Mouse (Mus musculus): ENCODE measurements around the gene Adgre5.

Adgre5 gene

DNA sequence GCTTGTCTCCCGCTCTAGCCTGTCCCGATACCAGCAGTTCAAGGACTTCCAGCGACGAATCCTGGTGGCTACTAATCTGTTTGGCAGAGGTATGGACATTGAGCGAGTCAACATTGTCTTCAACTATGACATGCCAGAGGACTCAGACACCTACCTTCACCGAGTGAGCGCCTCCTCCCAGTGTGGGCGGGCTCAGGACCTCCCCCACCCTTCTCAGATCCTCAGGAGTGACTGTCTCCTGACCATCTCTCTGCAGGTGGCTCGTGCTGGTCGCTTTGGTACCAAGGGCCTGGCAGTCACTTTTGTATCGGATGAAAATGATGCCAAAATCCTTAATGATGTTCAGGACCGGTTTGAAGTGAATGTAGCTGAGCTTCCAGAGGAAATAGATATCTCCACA, 18.5 kb downstream of the Adgre5 start:
- DNase-seq (ENCODE audit: low spot score in 2 of 2) = no peak

DNA sequence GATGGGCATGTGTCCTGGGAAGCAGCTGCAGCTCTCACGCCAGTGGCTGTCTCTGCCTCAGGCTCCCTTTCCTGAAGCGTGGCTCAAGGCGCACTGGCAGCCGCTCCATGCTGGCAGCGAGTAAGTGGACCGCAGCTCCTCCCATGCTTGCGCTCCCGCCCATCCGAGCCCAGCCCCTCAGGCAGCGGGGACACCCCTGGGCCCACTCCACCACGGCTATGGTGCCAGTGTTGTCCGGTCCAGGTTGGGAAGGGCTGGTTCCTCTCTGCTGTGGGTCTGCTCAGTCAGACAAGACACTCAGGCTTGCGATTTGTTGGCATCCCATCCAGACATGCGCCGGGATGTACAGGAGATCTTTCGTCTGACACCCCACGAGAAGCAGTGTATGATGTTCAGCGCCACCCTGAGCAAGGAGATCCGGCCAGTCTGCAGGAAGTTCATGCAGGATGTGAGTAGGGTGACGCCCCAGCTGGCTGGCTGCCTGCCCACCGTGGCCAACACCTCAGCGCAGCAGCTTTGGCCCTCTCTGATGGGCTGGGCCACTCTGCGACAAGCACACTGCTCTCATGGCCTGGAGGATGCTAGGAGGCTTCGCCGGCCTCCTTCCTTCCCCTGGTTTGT, 19.6 kb downstream of the Adgre5 start:
- no peak for DNase-seq (ENCODE audit: low spot score in 2 of 2)

DNA sequence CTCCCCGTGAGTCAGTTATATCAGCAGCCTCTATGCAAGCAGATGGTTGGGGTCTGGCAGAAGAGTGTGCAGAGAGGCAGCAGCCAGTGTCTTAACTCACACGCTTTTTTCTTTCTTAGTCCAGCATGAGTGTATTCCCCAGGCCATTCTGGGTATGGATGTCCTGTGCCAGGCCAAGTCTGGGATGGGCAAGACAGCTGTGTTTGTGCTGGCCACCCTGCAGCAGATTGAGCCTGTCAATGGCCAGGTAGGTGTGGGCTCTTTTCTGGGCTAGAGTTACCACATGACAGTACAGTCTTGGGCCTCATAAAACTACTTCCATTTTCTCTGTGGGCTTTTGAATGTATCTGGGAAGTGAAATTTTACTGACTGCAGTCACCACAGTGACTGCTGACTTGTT, 21.4 kb downstream of the Adgre5 start:
- no peak for DNase-seq (ENCODE audit: low spot score in 2 of 2)

DNA sequence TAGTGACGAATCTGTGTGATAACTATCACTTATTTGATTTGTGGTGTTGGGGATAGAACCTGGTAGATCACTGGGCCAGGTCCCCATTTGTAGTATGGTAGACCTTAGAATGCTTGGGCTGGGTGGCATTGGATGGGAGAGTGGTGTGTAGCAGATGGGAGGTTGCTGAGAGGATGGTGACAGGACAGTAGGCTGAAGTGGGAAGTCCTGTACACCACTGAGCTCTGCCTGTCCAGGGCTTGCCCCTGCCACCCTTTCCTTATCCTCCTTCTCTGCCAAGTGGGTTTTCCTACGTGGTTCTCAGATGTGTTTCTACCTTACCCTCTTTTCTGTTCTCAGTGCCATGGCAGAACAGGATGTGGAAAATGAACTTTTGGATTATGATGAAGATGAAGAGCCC, 22.1 kb downstream of the Adgre5 start:
- DNase-seq (ENCODE audit: low spot score in 2 of 2) = no peak

DNA sequence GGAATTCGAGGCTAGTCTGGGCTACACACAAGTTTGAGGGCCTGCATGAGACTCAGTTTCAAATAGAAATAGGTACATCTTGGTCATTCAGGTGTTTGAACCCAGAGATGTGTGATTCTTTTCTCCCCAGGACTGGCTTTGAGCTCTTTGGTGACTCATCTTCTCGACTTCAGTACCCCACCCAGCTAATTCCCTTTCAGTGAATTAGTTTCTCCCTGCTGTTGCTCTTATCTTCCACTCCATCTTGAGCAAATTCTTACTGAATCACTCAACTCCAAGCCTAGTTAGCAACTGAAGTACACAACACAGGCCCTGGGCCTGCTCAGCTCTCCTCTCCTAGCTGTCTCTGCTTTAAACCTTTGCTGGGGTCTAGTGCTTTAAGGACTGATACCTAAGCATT, 24.6 kb downstream of the Adgre5 start:
- no peak for DNase-seq (ENCODE audit: low spot score in 2 of 2)

DNA sequence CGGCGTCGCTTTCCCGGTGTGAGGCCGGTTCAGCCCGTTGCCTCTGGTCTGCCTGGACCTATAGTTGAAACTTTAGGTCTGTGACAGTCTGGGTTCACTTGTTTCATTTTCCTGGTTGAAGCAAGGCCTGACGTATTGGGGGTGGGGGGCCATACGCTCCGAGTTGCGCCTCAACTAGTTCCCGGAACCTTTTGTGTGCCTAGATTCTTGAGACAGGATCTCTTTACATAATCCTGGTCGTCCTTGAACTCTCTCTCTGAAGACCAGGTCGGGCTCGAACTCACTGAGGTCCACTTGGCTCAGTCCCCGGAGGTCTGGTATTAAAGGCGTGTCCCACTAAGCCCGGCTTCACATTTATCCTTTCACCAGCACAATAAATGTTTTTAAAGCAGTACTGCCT, 25.4 kb downstream of the Adgre5 start:
- no peak for DNase-seq (ENCODE audit: low spot score in 2 of 2)

DNA sequence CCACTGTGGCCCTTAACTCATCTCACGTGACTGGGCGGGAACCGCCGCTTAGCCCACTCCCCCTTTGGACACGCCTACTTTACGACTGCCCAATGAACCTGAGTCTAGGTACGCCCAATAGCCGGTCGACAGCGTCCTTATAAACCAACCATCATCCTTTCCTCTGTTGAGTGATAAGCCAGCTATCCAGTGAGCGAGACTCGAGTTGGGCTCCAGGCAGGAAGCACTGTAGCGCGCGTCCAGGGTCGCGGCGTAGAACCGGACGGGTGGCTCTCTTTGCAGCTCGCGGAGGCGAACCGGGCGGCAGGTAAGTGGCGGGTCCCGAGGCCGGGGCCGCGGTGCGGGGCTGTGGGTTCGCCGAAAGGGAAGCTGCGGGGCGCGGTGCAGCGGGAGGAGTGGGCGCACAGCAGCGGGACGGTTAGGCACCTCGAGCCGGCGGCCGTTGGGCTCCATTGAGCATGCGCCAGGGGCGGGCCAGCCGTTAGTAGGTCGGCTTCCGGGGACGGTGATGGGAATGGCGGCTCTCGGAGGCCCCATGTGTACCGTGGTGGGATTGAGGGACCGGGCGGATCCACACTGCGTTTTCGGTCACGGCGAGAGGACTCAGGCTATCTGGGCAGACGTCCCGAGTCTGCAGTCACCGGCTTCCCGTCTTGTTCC, 26.0 kb downstream of the Adgre5 start, which contains the start of gene Ddx39:
TSS of gene Ddx39 (plus strand) at position 147 of the 660 bp plus-strand sequence.
- peak; percentile 91 to 96 for DNase-seq (ENCODE audit: low spot score in 2 of 2)

DNA sequence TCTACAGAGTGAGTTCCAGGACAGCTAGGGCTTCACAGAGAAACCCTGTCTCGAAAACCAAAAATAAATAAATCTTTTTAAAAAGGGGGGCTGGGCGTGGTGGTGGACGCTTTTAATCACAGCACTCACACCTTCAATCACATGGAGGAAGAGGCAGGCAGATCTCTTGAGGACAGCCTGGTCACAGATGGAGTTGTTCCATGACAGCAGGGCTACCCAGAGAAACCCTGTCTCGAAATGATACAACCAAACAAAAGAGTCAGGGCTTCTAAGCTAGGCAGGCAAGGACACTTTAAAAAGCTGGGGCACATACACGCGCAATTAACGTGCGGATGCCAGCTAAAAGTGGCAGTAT, 26.5 kb downstream of the Adgre5 start:
- no peak for DNase-seq (ENCODE audit: low spot score in 2 of 2)

DNA sequence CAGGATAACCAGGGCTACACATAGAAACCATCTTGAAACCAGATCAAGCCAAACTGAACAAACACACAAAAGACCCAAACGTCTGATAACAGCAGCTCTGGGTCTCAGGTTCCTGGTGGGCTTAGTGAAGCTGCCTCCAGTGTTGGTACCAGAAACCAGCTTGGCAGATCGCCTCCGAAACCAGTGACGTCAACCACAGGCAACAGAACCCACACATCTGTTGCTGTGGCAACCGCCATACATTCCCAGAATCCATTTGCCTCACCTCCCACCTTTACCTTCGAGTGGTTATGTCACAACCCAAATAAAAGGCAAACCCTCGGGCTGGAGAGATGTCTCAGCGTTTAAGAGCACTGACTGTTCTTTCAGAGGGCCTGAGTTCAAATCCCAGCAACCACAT, 33.6 kb downstream of the Adgre5 start:
- no peak for DNase-seq (ENCODE audit: low spot score in 2 of 2)

DNA sequence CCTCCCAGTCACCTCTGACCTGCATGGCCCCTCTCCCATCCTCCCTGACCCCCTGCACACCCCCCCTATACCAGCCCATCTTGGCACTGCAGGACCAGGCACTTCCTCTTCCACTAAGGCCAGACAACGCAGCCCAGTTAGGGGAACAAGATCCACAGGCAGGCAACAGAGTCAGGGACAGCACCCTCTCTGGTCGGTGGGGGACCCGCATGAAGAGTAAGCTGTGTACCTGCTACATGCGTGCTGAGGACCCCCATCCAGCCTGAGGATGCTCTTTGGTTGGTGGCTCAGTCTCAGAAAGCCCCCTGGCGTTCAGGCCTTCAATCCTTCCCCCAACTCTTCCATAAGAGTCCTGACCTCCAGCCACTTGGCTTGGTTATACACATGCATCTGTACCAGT, 34.7 kb downstream of the Adgre5 start:
- no peak for DNase-seq (ENCODE audit: low spot score in 2 of 2)

DNA sequence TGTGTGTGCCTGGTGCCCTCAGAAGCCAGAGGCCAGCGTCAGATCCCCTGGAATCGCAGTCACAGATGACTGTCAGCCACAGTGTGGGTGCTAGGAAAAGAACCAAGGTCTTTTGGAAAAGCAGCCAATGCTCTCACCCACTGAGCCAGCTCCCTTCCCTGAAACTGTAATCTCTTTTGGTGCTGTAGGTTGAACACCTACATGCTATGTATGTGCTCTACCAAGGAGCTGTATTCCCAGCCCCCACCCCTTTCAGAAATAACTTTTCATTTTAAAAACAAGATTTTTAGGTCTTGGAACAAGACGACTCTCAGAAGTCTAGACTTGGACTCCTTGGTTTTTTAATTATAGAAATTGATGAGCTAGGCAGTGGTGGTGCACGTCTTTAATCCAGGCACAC, 37.7 kb downstream of the Adgre5 start:
- DNase-seq (ENCODE audit: low spot score in 2 of 2) = no peak

DNA sequence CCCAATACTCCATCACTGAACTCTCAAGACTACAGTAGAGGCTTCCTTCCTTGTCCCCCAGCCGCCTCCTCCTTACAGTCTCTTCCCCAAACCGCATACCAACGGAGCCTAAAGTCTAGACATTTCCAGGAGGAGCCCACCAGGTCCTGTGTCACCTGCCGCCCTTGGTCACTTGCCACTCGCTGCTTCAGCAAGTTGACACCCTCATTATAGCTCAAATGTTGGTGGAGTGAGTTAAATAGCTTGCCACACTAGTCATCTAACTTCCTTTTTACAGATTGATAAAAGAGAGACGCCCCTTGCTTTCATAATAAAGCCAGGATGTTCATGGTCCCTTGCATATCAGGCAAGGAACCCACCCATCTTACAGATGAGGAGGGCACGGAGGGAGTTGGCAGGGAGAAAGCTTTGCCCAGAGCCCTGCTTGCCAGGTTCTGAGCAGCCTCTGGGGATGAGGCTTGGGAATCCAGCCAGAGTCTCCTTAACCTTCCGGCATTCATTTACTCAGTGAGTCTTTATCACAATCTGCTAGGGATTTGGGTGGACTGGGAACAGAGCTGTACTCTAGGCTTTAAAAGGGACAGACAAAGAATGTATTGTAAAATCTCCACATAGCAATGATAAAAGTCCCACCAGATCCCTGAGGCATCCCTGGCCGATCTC, 40.6 kb downstream of the Adgre5 start:
- DNase-seq (ENCODE audit: low spot score in 2 of 2) = no peak

DNA sequence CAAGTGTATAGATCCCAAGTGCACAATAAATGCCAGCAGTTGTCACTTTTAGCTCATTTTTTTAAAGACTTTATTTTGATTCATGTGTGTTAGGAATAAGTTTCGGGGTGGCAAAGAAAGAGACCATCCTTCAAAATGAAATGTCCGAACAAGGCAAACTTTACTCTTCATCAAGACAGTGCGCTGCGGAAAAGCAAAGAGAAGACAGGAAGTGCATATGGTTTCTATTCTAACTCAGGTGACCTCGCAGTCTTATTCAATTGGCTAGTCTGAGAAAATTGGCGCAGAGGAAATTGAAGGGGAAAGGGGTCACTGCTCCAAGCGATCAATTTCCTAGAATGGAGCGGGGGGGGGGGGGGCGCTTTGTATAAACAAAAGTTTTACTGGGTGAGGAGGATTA, 41.6 kb downstream of the Adgre5 start:
- peak in 1 of 2 experiments; percentile 44 for DNase-seq (ENCODE audit: low spot score in 2 of 2)

DNA sequence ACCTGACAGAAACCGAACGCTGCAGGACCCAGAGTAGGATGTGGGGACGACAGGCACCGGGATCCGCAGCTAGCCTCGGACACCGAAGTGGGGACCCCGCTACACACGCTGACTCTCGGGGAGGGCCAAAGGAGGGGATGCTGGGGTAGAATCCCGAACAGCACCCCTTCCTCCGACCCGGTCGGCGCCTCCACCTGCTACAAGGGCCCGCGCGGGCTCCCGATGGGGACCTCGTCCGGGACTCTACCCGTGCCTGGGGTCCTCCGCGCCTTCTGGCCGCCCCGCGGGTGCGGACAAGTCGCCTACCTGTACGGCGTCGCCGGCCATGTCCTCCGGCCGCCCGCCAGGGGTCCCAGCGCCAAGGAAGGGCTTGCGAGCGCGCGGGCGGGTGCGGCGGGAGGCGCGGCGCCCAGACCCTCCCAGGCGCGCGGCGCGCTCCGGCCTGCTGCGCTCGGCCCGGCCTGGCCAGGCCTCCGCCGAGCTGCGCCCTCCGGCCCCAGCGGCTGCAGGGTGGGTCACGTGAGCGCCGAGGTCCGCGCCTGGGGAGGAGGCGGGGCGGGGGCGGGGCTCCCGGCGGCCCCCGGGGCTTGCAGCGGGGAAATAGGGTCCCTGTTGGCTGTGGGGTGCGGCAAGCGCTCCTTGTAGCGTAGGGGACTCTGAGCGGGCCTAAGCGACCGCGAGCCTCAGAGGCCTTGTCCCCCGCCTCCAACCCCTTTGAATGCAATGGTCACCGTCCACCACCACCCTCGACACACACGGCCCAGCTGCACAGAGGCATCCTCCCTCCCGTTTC, 42.3 kb downstream of the Adgre5 start, which contains the start of gene Pkn1:
TSS of gene Pkn1 (minus strand) at position 519 of the 793 bp plus-strand sequence.
- peak; percentile 68 to 69 for DNase-seq (ENCODE audit: low spot score in 2 of 2)

DNA sequence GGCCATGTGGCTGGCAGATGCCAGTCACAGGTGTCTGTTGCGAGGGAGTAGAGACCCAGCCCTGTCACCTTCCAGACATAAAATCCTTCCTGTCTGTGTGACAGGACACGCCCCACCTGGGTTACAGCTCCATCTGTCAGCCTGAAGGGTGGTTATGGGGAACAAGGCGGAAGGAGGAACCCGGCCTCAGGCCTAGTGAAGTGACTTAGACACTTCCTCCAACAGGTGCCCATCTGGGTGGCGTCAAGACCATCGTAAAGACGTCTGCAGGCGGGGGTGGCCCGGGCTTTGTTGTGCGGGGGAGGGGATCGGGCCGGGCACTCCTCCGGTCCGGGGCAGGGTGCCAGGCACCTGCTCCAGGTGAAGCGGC, 42.9 kb downstream of the Adgre5 start:
- peak; percentile 72 to 80 for DNase-seq (ENCODE audit: low spot score in 2 of 2)

DNA sequence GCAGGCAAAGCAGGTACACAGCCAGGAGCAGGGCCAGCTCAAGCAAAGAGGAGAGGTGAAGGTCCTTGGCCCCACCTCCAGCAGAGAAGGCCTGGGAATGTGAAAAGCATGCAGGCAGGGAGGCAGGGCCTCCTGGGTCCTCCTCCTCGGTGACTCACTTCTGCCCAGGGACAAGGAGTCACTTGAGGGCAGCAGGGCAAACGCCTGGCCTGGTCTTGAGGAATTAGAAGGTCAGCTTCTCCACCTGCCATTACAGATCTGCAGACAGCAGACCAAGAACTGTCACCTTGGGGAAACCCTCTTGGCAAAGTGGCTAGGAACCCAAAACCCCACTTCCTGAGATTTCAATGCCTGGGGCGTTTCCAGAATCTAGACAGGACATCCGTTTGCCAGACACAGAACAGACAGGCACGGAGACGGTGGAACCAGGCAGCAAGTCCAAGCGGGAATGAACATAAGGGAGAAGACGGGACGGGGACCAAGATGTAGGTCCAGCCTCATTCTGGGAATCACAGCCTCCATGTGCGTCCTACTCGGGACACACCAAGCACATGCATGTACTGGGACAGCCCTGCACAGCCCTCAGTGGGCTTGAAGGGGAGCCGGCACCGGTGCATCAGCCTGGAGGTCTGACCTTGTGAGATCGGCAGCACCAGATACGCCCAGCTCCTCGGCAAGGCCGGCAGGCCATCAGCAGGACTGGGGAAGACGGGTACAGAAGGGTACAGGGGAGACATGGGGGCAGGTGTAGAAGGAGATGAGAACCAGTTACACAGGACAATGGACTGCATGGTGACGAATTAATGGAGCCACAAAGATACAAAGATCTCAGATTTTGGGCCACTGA, 43.5 kb downstream of the Adgre5 start:
- peak in 1 of 2 experiments; percentile 12 for DNase-seq (ENCODE audit: low spot score in 2 of 2)

DNA sequence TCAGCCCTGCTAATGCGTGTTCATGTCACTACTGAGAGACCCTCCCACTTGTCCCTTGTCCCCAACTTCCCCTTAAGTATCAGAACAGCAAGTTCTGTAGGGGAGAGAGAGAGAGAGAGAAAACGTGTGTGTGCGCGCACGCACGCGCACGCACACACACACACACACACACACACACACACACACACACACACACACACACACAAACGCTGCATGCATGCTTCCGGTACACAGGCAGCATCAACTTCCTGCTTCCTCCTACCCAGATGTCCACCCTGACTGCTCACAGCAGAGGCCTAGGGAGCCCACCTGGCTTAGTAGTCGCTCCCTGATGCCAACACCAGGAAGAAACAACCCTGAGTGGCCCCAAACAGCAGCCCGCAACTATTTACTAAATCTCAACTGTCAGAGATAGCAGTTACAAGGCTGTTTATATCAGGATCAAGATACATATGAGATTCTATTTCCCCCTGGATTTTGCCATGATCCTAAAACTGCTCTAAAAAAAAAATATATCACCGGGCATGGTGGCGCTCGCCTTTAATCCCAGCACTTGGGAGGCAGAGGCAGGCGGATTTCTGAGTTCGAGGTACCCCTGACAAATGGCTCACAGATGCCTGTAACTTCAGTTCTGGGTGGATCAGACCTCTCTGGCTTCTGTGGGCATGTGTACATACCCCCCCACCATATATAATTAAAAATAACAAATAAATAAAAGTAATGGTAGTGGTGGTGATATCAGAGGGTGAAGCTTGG, 45.6 kb downstream of the Adgre5 start:
- DNase-seq (ENCODE audit: low spot score in 2 of 2) = peak; percentile 57 to 66

DNA sequence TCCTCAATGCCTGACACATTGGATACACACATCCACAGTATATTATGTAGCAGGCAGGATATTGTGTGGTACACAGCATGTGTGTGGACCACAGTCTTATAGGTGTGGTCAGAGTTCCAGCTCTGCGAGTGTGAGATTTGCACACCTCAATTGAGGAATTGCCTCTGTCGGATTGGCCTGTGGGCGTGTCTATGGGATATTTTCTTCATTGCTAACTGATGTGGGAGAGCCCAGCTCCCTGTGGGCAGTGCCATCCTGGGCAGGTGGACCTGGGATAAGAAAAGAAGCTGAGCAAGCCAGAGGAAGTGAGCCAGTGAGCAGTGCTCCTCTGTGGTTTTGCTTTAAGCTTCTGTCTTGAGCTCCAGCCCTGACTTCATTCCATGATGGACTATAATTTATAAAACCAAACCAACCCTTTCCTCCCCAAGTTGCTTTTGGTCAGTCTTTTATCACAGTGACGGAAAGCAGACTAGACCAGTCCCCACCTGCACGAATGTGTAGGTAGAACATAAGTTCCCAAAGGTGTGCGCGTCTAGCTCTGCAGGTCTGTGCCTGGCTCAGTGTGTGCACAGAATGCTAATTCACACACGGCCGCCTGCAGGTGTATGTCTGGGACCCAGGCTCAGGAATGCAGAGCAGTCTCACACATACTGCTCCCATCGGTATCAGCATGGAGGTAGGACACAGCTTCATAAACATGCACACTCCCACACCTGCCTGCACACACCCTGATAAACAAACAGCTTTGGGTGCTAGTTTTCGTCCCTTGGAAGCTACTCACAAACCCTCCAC, 46.6 kb downstream of the Adgre5 start:
- DNase-seq (ENCODE audit: low spot score in 2 of 2) = no peak

DNA sequence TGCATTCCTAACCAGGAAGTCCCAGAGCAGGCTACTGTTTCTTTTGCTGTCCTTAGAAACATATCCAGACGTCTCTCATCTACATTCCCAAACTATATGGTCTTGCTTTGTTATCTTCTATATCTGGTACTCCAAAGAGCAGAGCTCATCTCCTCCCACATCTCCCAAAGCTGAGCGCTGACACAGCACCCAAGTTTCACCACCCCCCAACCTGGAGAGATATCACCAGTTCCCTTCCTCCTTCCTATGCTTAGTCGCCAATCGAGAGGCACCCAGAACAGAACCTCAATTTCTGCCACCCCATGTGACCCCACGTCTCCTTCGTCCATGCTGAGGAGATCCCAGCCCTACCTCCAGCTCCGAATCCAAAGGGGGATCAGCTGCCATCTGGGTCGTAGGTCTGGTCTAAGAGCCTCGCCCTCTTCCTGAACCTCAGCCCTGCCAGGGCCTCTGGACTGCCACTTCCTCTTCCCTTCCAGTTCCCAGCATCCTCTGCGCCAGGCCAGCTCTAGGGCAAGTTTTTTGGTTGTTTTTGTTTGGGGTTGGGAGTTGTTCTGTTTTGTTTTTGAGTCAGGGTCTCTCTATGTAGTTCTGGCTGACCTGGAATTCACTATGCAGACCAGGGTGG, 47.4 kb downstream of the Adgre5 start:
- peak; percentile 24 to 47 for DNase-seq (ENCODE audit: low spot score in 2 of 2)
